26 mouse cellular contexts compared by ENCODE assay signal in genomic region chr16:21724261-21724660, GRCm38 (mm10). TPM values are rescaled to one million over a fixed set of nuclear protein-coding genes. Genes with fewer than 3 reads are reported as not detected.
DNase-seq lines count a peak whose midpoint lies in the region; ATAC-seq lines count a peak whose summit lies in the region.
"Had no signal": no experiment of that assay in that cellular context is flagged by ENCODE, and none has a peak within 500 bp of the region (broad histone marks: within the 10 kb centered on the region; RNA-seq: fewer than 3 reads in every experiment).

No protein-coding gene starts in this region.

- H3K27ac ChIP-seq in midbrain, embryonic 11.5 days (ENCODE audit: low read depth, low read length) = no peak overlapping the region
- H3K27ac ChIP-seq in midbrain, embryonic 13.5 days = no peak overlapping the region
- H3K27ac ChIP-seq: embryonic facial prominence, embryonic 12.5 days; embryonic facial prominence, embryonic 15.5 days; heart, adult 2 months; heart, embryonic 10.5 days; heart, embryonic 13.5 days; hindbrain, embryonic 14.5 days; hindbrain, postnatal 0 days had no signal

- H3K9ac ChIP-seq in midbrain, embryonic 11.5 days (ENCODE audit: low read length) = no peak overlapping the region
- H3K9ac ChIP-seq in midbrain, embryonic 13.5 days (replicated peaks) = no peak overlapping the region
- H3K9ac ChIP-seq: embryonic facial prominence, embryonic 12.5 days; embryonic facial prominence, embryonic 15.5 days; forebrain, postnatal 0 days; heart, embryonic 13.5 days; hindbrain, embryonic 14.5 days had no signal

- WGBS in midbrain, embryonic 11.5 days = 89% methylated on average over 1 of the region's 1 CpGs
- WGBS in midbrain, embryonic 13.5 days = 97% methylated on average over 1 of the region's 1 CpGs

- H3K4me2 ChIP-seq in midbrain, embryonic 11.5 days = no peak overlapping the region
- H3K4me2 ChIP-seq in midbrain, embryonic 13.5 days (replicated peaks) = no peak overlapping the region
- H3K4me2 ChIP-seq: embryonic facial prominence, embryonic 12.5 days; embryonic facial prominence, embryonic 15.5 days; heart, embryonic 13.5 days; hindbrain, embryonic 14.5 days had no signal

- no peaks in the 10 kb centered on the region for H3K4me1 ChIP-seq in midbrain, embryonic 11.5 days (ENCODE audit: control insufficient read depth, insufficient read depth, low read length)
- no peaks in the 10 kb centered on the region for H3K4me1 ChIP-seq in midbrain, embryonic 13.5 days (replicated peaks)
- H3K4me1 ChIP-seq: embryonic facial prominence, embryonic 12.5 days; embryonic facial prominence, embryonic 15.5 days; heart, embryonic 10.5 days; heart, embryonic 13.5 days had no signal

- peak; percentile 18 for DNase-seq in layer of hippocampus, adult 9-10 months (ENCODE audit: low spot score)
- DNase-seq in layer of hippocampus, postnatal 14 days (ENCODE audit: low spot score in 2 of 2) = no peak
- peak; percentile 39 for DNase-seq in midbrain, embryonic 11.5 days (ENCODE audit: low spot score, missing footprints)
- DNase-seq in telencephalon, adult 2 months (ENCODE audit: low read depth, low spot score) = peak; percentile 28
- no peak for DNase-seq in embryo, embryonic 9.5 days (ENCODE audit: extremely low spot score)
- DNase-seq: adrenal gland, adult 2 months; adrenal gland, postnatal 14 days; cerebellum, adult 18-20 months; cerebellum, adult 9-10 months; cerebellum, postnatal 14 days; forebrain, postnatal 0 days; gastrocnemius, postnatal 10 days; gastrocnemius, postnatal 36 days; heart, adult 2 months; heart, postnatal 14 days; heart, postnatal 4 days had no signal

- no peaks in the 10 kb centered on the region for H3K27me3 ChIP-seq in midbrain, embryonic 11.5 days (ENCODE audit: control insufficient read depth, insufficient read depth, low read length)
- H3K27me3 ChIP-seq in midbrain, embryonic 13.5 days = no peaks in the 10 kb centered on the region
- H3K27me3 ChIP-seq: embryonic facial prominence, embryonic 12.5 days; embryonic facial prominence, embryonic 15.5 days; heart, embryonic 13.5 days had no signal

- no peak for ATAC-seq in midbrain, embryonic 11.5 days (ENCODE audit: low FRiP score)
- ATAC-seq in midbrain, embryonic 13.5 days = no peak
- ATAC-seq: CD4-positive, CD25-positive, alpha-beta regulatory T cell, adult 4 months; forebrain, embryonic 14.5 days; forebrain, postnatal 0 days; hindbrain, postnatal 0 days had no signal

- no peaks in the 10 kb centered on the region for H3K9me3 ChIP-seq in midbrain, embryonic 11.5 days (ENCODE audit: control insufficient read depth, low read length)
- H3K9me3 ChIP-seq in midbrain, embryonic 13.5 days = no peaks in the 10 kb centered on the region
- H3K9me3 ChIP-seq: embryonic facial prominence, embryonic 12.5 days; embryonic facial prominence, embryonic 15.5 days; heart, embryonic 10.5 days; heart, embryonic 13.5 days had no signal

- H3K36me3 ChIP-seq in midbrain, embryonic 11.5 days (ENCODE audit: control insufficient read depth, insufficient read depth, low read length) = no peaks in the 10 kb centered on the region
- no peaks in the 10 kb centered on the region for H3K36me3 ChIP-seq in midbrain, embryonic 13.5 days
- H3K36me3 ChIP-seq: embryonic facial prominence, embryonic 12.5 days; embryonic facial prominence, embryonic 15.5 days; heart, embryonic 10.5 days; heart, embryonic 13.5 days had no signal

- no peak overlapping the region for H3K4me3 ChIP-seq in midbrain, embryonic 11.5 days (ENCODE audit: low read depth, low read length)
- H3K4me3 ChIP-seq in midbrain, embryonic 13.5 days (replicated peaks) = no peak overlapping the region
- H3K4me3 ChIP-seq: embryonic facial prominence, embryonic 12.5 days; embryonic facial prominence, embryonic 15.5 days; heart, adult 2 months; heart, embryonic 10.5 days; heart, embryonic 13.5 days had no signal

RNA-seq across cellular contexts. Expression of gene 2510009E07Rik, which starts 29.8 kb away (rescaled TPM):
- total RNA-seq in layer of hippocampus, postnatal 14 days (2021) = 10 to 100 TPM; 47.3 to 58.4 TPM
- 96.4 and 97.8 TPM in 2 replicates for polyA plus RNA-seq in midbrain, embryonic 11.5 days (2014; fragmentation: Nextera tagmentation; extraction: Ambion mirVana)
- 76.4 and 91.1 TPM in 2 replicates for polyA plus RNA-seq in midbrain, embryonic 13.5 days (2015; fragmentation: Nextera tagmentation; extraction: Ambion mirVana)
- total RNA-seq: MEL had no signal

Comparison
In these comparisons a context has a peak if more than half of its experiments do, and no peak if none do; other contexts are left out.
1. DNase-seq: peak in layer of hippocampus, adult 9-10 months (single experiment), midbrain, embryonic 11.5 days (single experiment) and telencephalon, adult 2 months (single experiment); none in layer of hippocampus, postnatal 14 days (0 of 2) and embryo, embryonic 9.5 days (single experiment).